13 mouse cellular contexts compared by ENCODE assay signal in genomic region chr9:58156819-58157560, GRCm38 (mm10). TPM values are rescaled to one million over a fixed set of nuclear protein-coding genes. Genes with fewer than 3 reads are reported as not detected.
DNase-seq lines count a peak whose midpoint lies in the region; ATAC-seq lines count a peak whose summit lies in the region.
"Had no signal": no experiment of that assay in that cellular context is flagged by ENCODE, and none has a peak within 500 bp of the region (broad histone marks: within the 10 kb centered on the region; RNA-seq: fewer than 3 reads in every experiment).

No protein-coding gene starts in this region.

- H3K27ac ChIP-seq in forebrain, embryonic 11.5 days (ENCODE audit: low read depth, low read length): no peak overlapping the region
- no peak overlapping the region for H3K27ac ChIP-seq in forebrain, embryonic 14.5 days (ENCODE audit: low read depth, low read length)
- peak overlapping the region; percentile 97 for H3K27ac ChIP-seq in kidney, embryonic 16.5 days (ENCODE audit: low read length)
- H3K27ac ChIP-seq in embryonic facial prominence, embryonic 11.5 days (replicated peaks; ENCODE audit: low read depth, low read length): no peak overlapping the region
- H3K27ac ChIP-seq in limb, embryonic 13.5 days: peak overlapping the region; percentile 100

- WGBS in forebrain, embryonic 11.5 days: 89% methylated on average over 22 of the region's 22 CpGs
- WGBS in forebrain, embryonic 14.5 days: 91% methylated on average over 22 of the region's 22 CpGs
- WGBS in kidney, embryonic 16.5 days: 88% methylated on average over 22 of the region's 22 CpGs
- 89% methylated on average over 22 of the region's 22 CpGs for WGBS in embryonic facial prominence, embryonic 11.5 days
- 80% methylated on average over 22 of the region's 22 CpGs for WGBS in limb, embryonic 13.5 days

- H3K4me2 ChIP-seq in forebrain, embryonic 11.5 days (ENCODE audit: low read depth, low read length, severe bottlenecking): no peak overlapping the region
- no peak overlapping the region for H3K4me2 ChIP-seq in forebrain, embryonic 14.5 days (ENCODE audit: low read length)
- H3K4me2 ChIP-seq in kidney, embryonic 16.5 days (replicated peaks; ENCODE audit: low read depth, low read length): peak overlapping the region; percentile 59
- H3K4me2 ChIP-seq in embryonic facial prominence, embryonic 11.5 days (ENCODE audit: low read depth, low read length): peak overlapping the region; percentile 48
- peak overlapping the region; percentile 91 for H3K4me2 ChIP-seq in limb, embryonic 13.5 days (replicated peaks)

- no peaks in the 10 kb centered on the region for H3K9me3 ChIP-seq in forebrain, embryonic 11.5 days (ENCODE audit: control insufficient read depth, low read length)
- no peaks in the 10 kb centered on the region for H3K9me3 ChIP-seq in forebrain, embryonic 14.5 days (replicated peaks; ENCODE audit: control insufficient read depth, low read length)
- H3K9me3 ChIP-seq in kidney, embryonic 16.5 days (ENCODE audit: low read length): no peaks in the 10 kb centered on the region
- H3K9me3 ChIP-seq in embryonic facial prominence, embryonic 11.5 days (replicated peaks; ENCODE audit: control insufficient read depth, low read length): no peaks in the 10 kb centered on the region
- no peaks in the 10 kb centered on the region for H3K9me3 ChIP-seq in limb, embryonic 13.5 days

- no peak for ATAC-seq in forebrain, embryonic 11.5 days (replicated peaks; ENCODE audit: low FRiP score)
- ATAC-seq in forebrain, embryonic 14.5 days: no peak
- no peak for ATAC-seq in kidney, embryonic 16.5 days (ENCODE audit: low FRiP score, low TSS enrichment)
- 0 out of 2 replicates have a peak, but pooled peaks have one; percentile 7 for ATAC-seq in embryonic facial prominence, embryonic 11.5 days (replicated peaks; ENCODE audit: insufficient number of reproducible peaks, low FRiP score, low TSS enrichment, low read depth)
- no peak for ATAC-seq in limb, embryonic 13.5 days (ENCODE audit: low FRiP score, low read depth)
- ATAC-seq in activated CD4-positive, CD25-positive, alpha-beta regulatory T cell, adult 4 months: no peak

- H3K4me3 ChIP-seq in forebrain, embryonic 11.5 days (ENCODE audit: low read depth, low read length): no peak overlapping the region
- no peak overlapping the region for H3K4me3 ChIP-seq in forebrain, embryonic 14.5 days (ENCODE audit: low read depth, low read length)
- peak overlapping the region; percentile 44 for H3K4me3 ChIP-seq in kidney, embryonic 16.5 days (ENCODE audit: low read length)
- no peak overlapping the region; the same call in 1 of the 2 replicates for H3K4me3 ChIP-seq in embryonic facial prominence, embryonic 11.5 days (ENCODE audit: low read depth, low read length)
- peak overlapping the region; percentile 50 for H3K4me3 ChIP-seq in limb, embryonic 13.5 days
- H3K4me3 ChIP-seq: erythroblast, embryonic 14.5 days had no signal

- H3K9ac ChIP-seq in forebrain, embryonic 11.5 days (ENCODE audit: low read length): no peak overlapping the region
- H3K9ac ChIP-seq in forebrain, embryonic 14.5 days (ENCODE audit: low read length): no peak overlapping the region
- H3K9ac ChIP-seq in kidney, embryonic 16.5 days (replicated peaks; ENCODE audit: low read length): peak overlapping the region; percentile 51
- H3K9ac ChIP-seq in embryonic facial prominence, embryonic 11.5 days (replicated peaks; ENCODE audit: low read length): no peak overlapping the region; the same call in 1 of the 2 replicates
- H3K9ac ChIP-seq in limb, embryonic 13.5 days: peak overlapping the region; percentile 78

- no peaks in the 10 kb centered on the region for H3K27me3 ChIP-seq in forebrain, embryonic 11.5 days (ENCODE audit: control insufficient read depth, insufficient read depth, low read length)
- no peaks in the 10 kb centered on the region for H3K27me3 ChIP-seq in forebrain, embryonic 14.5 days (replicated peaks; ENCODE audit: control insufficient read depth, insufficient read depth, low read length)
- no peaks in the 10 kb centered on the region for H3K27me3 ChIP-seq in kidney, embryonic 16.5 days (ENCODE audit: insufficient read depth, low read length)
- no peaks in the 10 kb centered on the region for H3K27me3 ChIP-seq in embryonic facial prominence, embryonic 11.5 days (ENCODE audit: control insufficient read depth, insufficient read depth, low read length)
- H3K27me3 ChIP-seq in limb, embryonic 13.5 days: no peaks in the 10 kb centered on the region

- no peaks in the 10 kb centered on the region for H3K36me3 ChIP-seq in forebrain, embryonic 11.5 days (ENCODE audit: control insufficient read depth, insufficient read depth, low read length)
- no peaks in the 10 kb centered on the region for H3K36me3 ChIP-seq in forebrain, embryonic 14.5 days (ENCODE audit: control insufficient read depth, insufficient read depth, low read length)
- H3K36me3 ChIP-seq in kidney, embryonic 16.5 days (ENCODE audit: insufficient read depth, low read length): no peaks in the 10 kb centered on the region
- H3K36me3 ChIP-seq in embryonic facial prominence, embryonic 11.5 days (replicated peaks; ENCODE audit: control insufficient read depth, insufficient read depth, low read depth, low read length): no peaks in the 10 kb centered on the region
- peaks cover 37% of the 10 kb centered on the region for H3K36me3 ChIP-seq in limb, embryonic 13.5 days

- peak; percentile 46 for DNase-seq in forebrain, embryonic 11.5 days (ENCODE audit: low spot score)
- DNase-seq in forebrain, embryonic 14.5 days (ENCODE audit: low spot score): no peak
- DNase-seq in kidney, postnatal 4 days: no peak
- DNase-seq in embryonic facial prominence, embryonic 11.5 days (ENCODE audit: low spot score): no peak
- DNase-seq in embryo, embryonic 11 days: no peak
- DNase-seq: adrenal gland, adult 2 months; cerebellum, adult 11 months; gastrocnemius, postnatal 25 days had no signal

- H3K4me1 ChIP-seq in forebrain, embryonic 11.5 days (replicated peaks; ENCODE audit: control insufficient read depth, insufficient read depth, low read length): 0 out of 2 replicates have a peak, but pooled peaks cover 2% of the 10 kb centered on the region
- peaks cover 16% of the 10 kb centered on the region for H3K4me1 ChIP-seq in forebrain, embryonic 14.5 days (ENCODE audit: control insufficient read depth, insufficient read depth, low read length)
- H3K4me1 ChIP-seq in kidney, embryonic 16.5 days (ENCODE audit: insufficient read depth, low read length): peaks cover 48% of the 10 kb centered on the region
- H3K4me1 ChIP-seq in embryonic facial prominence, embryonic 11.5 days (ENCODE audit: control insufficient read depth, insufficient read depth, low read length): peaks cover 16% of the 10 kb centered on the region
- H3K4me1 ChIP-seq in limb, embryonic 13.5 days: peaks cover 86% of the 10 kb centered on the region

RNA-seq across cellular contexts. Expression of gene Ccdc33, which starts 38.4 kb away (rescaled TPM):
- 0.88 and 1.1 TPM in 2 replicates for polyA plus RNA-seq in forebrain, embryonic 11.5 days (2014; fragmentation: Nextera tagmentation; extraction: Ambion mirVana)
- 0.48 and 1.1 TPM in 2 replicates for polyA plus RNA-seq in forebrain, embryonic 14.5 days (2014; fragmentation: Nextera tagmentation; extraction: Ambion mirVana)
- polyA plus RNA-seq in kidney, embryonic 16.5 days (2015; fragmentation: Nextera tagmentation; extraction: Ambion mirVana): 0.13 and 0.21 TPM in 2 replicates
- polyA plus RNA-seq in embryonic facial prominence, embryonic 11.5 days (2014; fragmentation: Nextera tagmentation; extraction: Ambion mirVana): 0.54 and 0.77 TPM in 2 replicates
- polyA plus RNA-seq in limb, embryonic 13.5 days (2015; fragmentation: Nextera tagmentation; extraction: Ambion mirVana): 0.15 and 0.20 TPM in 2 replicates
- not detected for polyA plus RNA-seq in activated CD4-positive, CD25-positive, alpha-beta regulatory T cell, adult 4 months (2017; shearing (Covaris generic))
- polyA plus RNA-seq: erythroblast, embryonic 14.5 days; liver, adult 2 months had no signal

RNA-seq across cellular contexts. Expression of gene Islr, which starts 47.1 kb away (rescaled TPM):
- polyA plus RNA-seq in forebrain, embryonic 11.5 days (2014; fragmentation: Nextera tagmentation; extraction: Ambion mirVana): 9.4 and 11.7 TPM in 2 replicates
- polyA plus RNA-seq in forebrain, embryonic 14.5 days (2014; fragmentation: Nextera tagmentation; extraction: Ambion mirVana): 13.5 and 20.1 TPM in 2 replicates
- polyA plus RNA-seq in kidney, embryonic 16.5 days (2015; fragmentation: Nextera tagmentation; extraction: Ambion mirVana): 94.8 and 96.1 TPM in 2 replicates
- polyA plus RNA-seq in embryonic facial prominence, embryonic 11.5 days (2014; fragmentation: Nextera tagmentation; extraction: Ambion mirVana): 24.6 and 26.7 TPM in 2 replicates
- 207 and 210 TPM in 2 replicates for polyA plus RNA-seq in limb, embryonic 13.5 days (2015; fragmentation: Nextera tagmentation; extraction: Ambion mirVana)
- polyA plus RNA-seq in activated CD4-positive, CD25-positive, alpha-beta regulatory T cell, adult 4 months (2017; shearing (Covaris generic)): under 1 TPM in 1 of 2 experiments, not detected in 1; 0.32 TPM
- polyA plus RNA-seq: erythroblast, embryonic 14.5 days had no signal

RNA-seq across cellular contexts. Expression of gene Islr2, which starts 47.1 kb away (rescaled TPM):
- 18.1 and 21.1 TPM in 2 replicates for polyA plus RNA-seq in forebrain, embryonic 11.5 days (2014; fragmentation: Nextera tagmentation; extraction: Ambion mirVana)
- 118 and 123 TPM in 2 replicates for polyA plus RNA-seq in forebrain, embryonic 14.5 days (2014; fragmentation: Nextera tagmentation; extraction: Ambion mirVana)
- 0.17 and 0.23 TPM in 2 replicates for polyA plus RNA-seq in kidney, embryonic 16.5 days (2015; fragmentation: Nextera tagmentation; extraction: Ambion mirVana)
- polyA plus RNA-seq in embryonic facial prominence, embryonic 11.5 days (2014; fragmentation: Nextera tagmentation; extraction: Ambion mirVana): 5.4 and 5.8 TPM in 2 replicates
- polyA plus RNA-seq in limb, embryonic 13.5 days (2015; fragmentation: Nextera tagmentation; extraction: Ambion mirVana): 2.0 and 2.1 TPM in 2 replicates
- polyA plus RNA-seq in activated CD4-positive, CD25-positive, alpha-beta regulatory T cell, adult 4 months (2017; shearing (Covaris generic)): not detected
- polyA plus RNA-seq: erythroblast, embryonic 14.5 days; liver, adult 2 months had no signal

Comparison
In these comparisons a context has a peak if more than half of its experiments do, and no peak if none do; other contexts are left out.
1. H3K27ac ChIP-seq: peak in kidney, embryonic 16.5 days (single experiment) and limb, embryonic 13.5 days (single experiment); none in forebrain, embryonic 11.5 days (single experiment), forebrain, embryonic 14.5 days (single experiment) and embryonic facial prominence, embryonic 11.5 days (single experiment).
2. H3K4me2 ChIP-seq: peak in kidney, embryonic 16.5 days (single experiment), embryonic facial prominence, embryonic 11.5 days (single experiment) and limb, embryonic 13.5 days (single experiment); none in forebrain, embryonic 11.5 days (single experiment) and forebrain, embryonic 14.5 days (single experiment).
3. H3K4me3 ChIP-seq: peak in kidney, embryonic 16.5 days (single experiment) and limb, embryonic 13.5 days (single experiment); none in forebrain, embryonic 11.5 days (single experiment), forebrain, embryonic 14.5 days (single experiment) and embryonic facial prominence, embryonic 11.5 days (single experiment).
4. H3K9ac ChIP-seq: peak in kidney, embryonic 16.5 days (single experiment) and limb, embryonic 13.5 days (single experiment); none in forebrain, embryonic 11.5 days (single experiment), forebrain, embryonic 14.5 days (single experiment) and embryonic facial prominence, embryonic 11.5 days (single experiment).